Mouse (Mus musculus) layer of hippocampus, postnatal 14 days (tissue): Measurements from ENCODE around the gene Hbb-y. TPM values are rescaled to one million over a fixed set of nuclear protein-coding genes. Genes with fewer than 3 reads are reported as not detected.
"Not testable (repeated sequence)": the region's sequence is repeated elsewhere in the genome, so short reads cannot be mapped to it uniquely, and the experiment has no call there.

Experiments used
- DNase-seq, 2 experiments: peaks; one replicate each; pipeline ENCODE4 v3.0.0; 2021 to 2022; ENCODE audit warnings: low spot score in 2 of 2, mixed read lengths in 1 of 2
- long read RNA-seq, 2 experiments: library from polyadenylated mRNA; stranded (forward); transcript quantifications; one replicate each; pipeline ENCODE4 v2.0.0; 2021
- total RNA-seq, 2 experiments: library from RNA; stranded (reverse); gene quantifications; 2 replicates each; pipeline ENCODE4 v1.2.3; 2021

Hbb-y gene
- total RNA-seq, result not detected
- long read RNA-seq, experiment 1, result 0 reads
- long read RNA-seq, experiment 2, result 0 reads

DNA sequence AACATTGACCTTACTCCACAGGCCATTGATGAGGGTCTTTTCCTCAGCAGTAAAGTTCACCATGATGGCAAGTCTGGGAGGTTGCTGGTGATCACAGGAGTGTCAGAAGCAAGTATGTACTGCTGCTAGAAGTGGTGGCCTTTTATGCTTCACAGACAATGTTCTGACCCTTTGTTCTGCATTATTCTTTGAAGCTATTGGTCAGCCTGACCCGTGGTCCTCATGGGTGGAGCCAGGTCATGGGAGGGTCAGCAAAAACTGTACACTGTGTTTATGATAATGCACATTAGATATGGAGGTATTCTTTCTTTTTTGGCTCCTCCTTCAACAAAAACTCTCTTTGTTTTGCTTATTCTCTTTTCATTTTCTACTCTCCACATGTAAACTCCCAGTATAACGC lies at the start of gene Hbb-y:
Gene Hbb-y (minus strand): TSS at position 127 of the 400 bp plus-strand sequence.
- no peak for DNase-seq

DNA sequence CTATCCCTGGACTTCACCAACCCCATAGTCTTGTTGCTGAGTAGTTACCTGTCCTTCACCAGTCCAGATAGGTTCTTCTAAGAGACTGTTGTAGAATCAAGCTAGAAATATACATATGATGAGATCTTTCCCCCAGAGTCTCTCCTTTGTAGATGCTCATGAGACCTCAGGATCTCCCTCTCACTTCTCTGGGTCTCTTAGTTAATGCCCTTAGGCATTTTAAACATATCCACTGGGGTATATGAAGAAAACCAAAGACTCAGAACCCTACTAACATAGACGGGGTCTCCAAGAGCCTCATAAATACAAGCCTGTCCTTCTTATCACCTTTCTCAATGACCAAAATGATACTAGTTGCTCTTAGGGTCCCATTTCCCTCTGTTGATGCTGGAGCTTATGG lies 41.4 kb upstream of the Hbb-y start, which contains the start of gene Olfr64:
Gene Olfr64 (minus strand): TSS at position 101 of the 400 bp plus-strand sequence.
- no peak for DNase-seq

- DNase-seq, result no peak
Measured at GRCm38 (mm10) chr7:103886152-103886551, 33.1 kb upstream of the Hbb-y start, which contains the start of gene Olfr66. Olfr66 (minus strand) TSS chr7:103886252.

DNA sequence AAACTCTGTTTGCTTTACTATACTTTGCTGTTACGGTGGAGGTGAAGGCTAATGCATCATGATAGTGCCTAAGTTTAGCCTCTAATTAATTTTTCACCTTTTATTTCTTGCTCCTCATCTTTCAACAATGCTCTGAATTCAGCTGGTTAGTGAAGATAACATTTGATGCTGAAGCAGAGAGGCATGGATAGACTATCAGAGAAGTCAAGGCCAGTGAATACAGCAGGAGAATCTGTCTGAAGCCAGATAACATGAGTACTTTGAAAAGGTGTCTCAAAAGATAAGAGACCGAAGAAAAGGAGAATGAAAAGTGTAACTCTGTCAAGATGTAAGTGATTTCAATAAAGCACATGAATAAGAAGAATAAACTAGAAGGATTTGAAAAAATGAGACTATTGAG lies 24.1 kb upstream of the Hbb-y start:
- DNase-seq, result no peak

- DNase-seq, result no peak
Measured at GRCm38 (mm10) chr7:103874451-103874850, 21.4 kb upstream of the Hbb-y start.

DNA sequence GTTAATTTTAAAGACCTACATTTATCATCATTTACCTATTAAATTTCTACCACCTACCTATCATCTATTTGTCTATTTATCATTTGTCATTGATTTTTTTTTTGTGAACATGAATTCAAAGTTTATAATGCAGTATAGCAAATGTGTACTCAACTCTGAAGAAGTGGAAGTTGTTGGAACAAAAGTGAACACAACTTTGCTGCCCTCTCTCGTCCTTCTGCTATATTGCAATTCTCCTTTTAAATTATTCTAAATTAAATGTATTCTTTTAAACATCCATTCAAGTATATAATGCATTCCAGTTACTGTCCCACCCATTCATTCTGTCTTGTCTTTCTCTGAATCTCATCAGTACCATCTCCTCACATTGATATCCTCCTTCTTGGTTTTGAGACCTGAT lies 20.0 kb upstream of the Hbb-y start:
- peak in 1 of 2 experiments; percentile 15 for DNase-seq

DNA sequence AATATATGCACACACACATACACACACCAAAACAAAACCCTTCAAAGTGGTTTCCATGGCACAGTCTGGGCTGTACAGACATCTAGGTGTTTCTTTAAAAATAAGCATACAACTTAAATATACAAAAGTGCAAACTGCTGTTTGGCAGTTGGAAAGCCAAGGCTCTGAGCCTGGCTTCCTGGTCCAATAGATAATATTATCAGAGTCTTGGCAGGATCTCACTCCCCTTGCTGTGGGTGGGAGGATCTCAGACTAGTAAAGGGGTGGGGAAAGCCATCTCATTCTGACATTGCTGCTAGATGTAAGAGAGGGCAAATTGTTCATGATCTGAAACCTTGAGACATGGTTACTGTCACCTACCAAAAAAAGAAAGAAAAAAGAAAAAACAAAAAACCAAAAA lies 17.7 kb upstream of the Hbb-y start:
- DNase-seq, result no peak

DNA sequence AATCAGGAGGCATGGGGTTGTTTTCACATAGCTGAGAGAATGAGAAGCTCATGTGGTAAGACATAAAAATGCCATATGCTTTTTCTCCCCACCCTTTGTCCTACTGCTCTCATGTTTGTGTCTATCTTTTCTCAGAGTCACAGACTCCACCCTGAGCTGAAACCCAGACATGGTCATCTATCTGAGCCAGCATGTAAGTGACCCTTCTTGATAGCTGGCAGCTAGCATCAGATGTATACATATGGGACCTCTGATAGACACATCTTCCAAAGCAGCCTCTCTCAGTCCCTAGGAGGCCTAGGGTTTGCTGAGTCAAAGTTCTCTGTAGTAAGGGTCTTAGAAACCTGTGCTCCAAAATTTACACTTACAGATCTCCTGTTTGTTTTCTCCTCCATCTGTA lies 12.7 kb upstream of the Hbb-y start:
- no peak for DNase-seq

DNA sequence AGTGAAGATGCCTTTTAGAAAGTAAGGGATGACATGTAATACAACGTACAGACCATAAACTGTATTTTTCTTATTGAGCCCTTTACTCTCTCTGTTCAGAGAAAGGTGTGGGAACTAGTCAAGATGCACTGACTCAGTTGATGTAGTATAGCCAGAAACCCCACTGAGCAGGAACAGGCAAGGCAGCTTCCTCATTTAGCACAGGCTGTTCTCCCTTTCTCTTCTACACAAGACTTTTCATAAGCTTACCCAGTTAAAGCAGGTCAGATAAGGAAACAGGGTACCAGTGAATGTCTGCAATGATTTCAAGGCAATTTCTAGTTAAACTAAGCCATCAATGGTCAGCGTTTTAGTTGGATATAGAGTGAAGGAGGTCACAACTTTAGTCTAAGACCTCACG lies 8.5 kb upstream of the Hbb-y start:
- no peak for DNase-seq

GRCm38 (mm10) chr7:103860855-103861254 lies 7.8 kb upstream of the Hbb-y start:
- no peak for DNase-seq

DNA sequence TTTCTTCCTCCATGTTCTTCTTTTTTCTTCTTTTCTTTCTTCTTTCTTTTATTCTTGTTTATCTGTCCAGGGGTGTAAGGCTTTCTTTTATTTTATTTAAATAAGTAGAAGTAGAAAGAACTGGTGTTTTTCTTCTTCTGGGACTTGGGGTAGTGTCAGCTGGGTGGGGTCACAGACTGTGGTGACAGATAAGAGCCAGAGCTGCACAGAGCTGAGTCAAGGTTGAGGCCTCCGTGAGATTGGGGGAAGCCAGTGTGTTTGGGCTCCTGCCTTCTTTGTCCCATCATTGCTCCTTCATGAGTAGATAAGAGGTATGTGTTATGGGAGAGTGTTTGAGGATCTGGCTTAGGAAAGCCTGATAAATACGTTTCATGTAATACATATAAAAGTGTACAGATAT lies 6.1 kb upstream of the Hbb-y start:
- no peak for DNase-seq

DNA sequence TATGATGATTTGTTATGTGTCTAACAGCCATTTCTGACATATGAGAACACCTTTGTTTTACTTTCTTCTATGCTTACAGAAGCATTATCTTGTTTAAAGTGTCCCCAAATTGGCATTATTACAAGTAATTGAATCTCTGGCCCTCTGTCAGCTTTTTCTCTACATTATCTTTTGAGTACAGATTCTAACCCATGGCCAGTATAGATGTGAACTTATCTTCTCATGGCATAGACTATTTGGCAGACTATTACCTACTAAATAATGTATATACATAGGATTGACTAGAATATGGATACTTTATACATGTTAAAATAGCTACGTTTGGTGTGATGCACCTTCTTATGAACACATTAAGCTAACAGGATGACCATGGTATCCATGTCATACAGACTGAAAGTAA lies 1.7 kb upstream of the Hbb-y start:
- no peak for DNase-seq

DNA sequence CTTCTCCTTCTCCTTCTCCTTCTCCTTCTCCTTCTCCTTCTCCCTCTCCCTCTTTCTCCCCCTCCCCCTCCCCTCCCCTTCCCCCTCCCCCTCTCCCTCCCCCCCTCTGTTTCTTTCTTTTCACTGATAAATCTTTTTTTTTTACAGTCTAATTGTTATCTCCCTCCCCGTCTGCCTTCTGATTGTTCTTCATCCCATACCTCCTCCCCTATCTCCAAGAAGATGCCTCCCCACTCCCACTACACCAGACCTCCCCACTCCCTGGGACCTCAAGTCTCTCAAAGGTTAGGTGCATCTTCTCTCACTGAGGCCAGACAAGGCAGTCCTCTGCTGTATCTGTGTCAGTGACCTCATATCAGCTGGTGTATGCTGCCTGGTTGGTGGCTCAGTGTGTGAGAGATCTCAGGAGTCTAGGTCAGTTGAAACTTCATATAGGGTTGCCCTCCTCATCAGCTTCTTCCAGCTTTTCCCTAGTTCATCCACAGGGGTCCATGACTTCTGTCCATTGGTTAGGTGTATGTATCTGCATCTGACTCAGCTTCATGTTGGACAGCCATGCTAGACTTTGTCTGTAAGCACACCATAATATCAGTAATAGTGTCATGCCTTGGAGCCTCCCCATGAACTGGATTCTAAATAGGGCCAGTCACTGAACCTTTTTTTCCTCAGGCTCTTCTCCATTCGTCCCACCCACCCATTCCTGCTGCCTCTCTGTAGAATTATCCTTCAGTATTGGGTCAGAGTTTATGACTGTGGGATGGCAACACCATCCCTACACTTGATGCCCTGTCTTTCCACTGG lies 8.3 kb downstream of the Hbb-y start:
- DNase-seq, result no peak

GRCm38 (mm10) chr7:103843034-103843433 lies 10.0 kb downstream of the Hbb-y start, which contains the start of gene Hbb-bh1:
Hbb-bh1 (minus strand) TSS chr7:103843164.
- DNase-seq, result no peak

GRCm38 (mm10) chr7:103840268-103840667 lies 12.7 kb downstream of the Hbb-y start, which contains the start of gene Hbb-bh2:
Hbb-bh2 (minus strand) TSS chr7:103840520.
- no peak for DNase-seq

GRCm38 (mm10) chr7:103827808-103828207 lies 25.2 kb downstream of the Hbb-y start, which contains the start of gene Hbb-bs:
Hbb-bs (minus strand) TSS chr7:103828096.
- DNase-seq, result no peak

GRCm38 (mm10) chr7:103827139-103827538 lies 25.9 kb downstream of the Hbb-y start:
- DNase-seq, result not testable (repeated sequence)

- peak; percentile 3 to 5 for DNase-seq
Measured at GRCm38 (mm10) chr7:103826255-103826887, 26.6 kb downstream of the Hbb-y start.

DNA sequence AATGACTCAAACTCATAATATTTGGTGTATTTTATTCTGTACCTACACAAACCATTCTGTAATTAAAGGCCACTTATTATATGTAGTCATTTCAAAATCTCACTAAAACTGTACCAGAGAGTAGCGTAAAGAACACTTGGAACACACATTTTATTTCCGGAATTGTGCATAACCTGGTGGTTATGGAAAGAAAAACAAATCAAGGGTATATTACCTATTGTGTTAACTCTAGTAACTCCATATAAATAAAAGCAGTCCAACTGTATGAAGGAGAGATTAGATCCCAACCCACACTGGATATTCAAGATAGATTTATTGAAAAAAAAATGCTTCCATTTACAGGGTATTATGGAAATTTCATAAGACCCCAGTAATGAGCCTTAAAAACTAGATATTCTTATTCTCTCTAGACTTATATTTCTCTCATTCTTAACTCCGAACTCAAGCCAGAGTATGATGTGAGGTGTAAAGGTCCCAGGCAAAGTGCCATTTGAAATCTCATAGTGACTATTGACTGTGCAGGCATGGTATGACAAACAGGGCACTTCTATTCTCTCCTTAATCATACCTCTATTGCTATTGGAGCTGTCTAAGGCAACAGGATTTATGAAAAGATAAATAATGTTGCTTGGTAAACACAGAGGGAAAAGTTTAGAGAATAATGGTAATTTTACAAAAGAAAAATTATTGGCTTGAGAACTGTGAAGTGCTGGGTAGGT lies 27.3 kb downstream of the Hbb-y start:
- DNase-seq, result no peak

DNA sequence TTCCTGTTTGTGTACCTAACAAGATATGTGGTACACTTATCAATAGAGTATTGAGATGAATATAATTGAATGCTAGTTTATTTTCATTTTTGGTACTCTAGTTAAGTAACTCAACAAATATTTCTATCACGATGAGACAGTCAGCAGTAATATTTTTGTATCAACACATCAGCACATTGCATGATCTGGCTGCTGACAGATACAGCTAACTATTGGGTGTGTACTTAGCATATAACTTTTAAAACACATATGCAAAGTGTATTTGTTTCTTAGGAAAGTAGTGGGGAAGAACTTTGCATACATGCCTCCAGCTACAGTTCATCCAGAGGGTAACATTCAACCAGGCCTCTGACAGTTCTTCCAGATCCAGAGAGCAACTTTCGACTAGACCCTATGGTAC lies 28.4 kb downstream of the Hbb-y start:
- no peak for DNase-seq

DNA sequence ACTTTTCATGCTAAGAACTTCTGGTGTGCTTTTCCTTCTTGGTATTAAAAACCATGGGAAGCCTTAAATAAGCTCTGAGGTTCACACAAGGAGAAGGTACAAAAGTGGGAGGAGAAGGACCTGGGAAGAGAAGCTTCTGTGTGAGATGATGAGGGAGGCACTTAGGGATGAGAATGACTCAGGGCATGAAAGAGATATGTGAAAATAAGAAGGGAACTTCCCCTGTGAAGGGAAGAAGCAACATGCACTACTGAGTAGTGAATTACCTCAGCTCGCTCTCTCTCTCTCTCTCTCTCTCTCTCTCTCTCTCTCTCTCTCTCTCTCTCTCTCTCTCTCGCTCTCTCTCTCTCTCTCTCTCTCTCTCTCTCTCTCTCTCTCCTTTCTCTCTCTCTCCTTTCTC lies 37.9 kb downstream of the Hbb-y start:
- not testable (repeated sequence) for DNase-seq

- no peak for DNase-seq
Measured at GRCm38 (mm10) chr7:103813766-103814165, 39.2 kb downstream of the Hbb-y start, which contains the start of gene Hbb-bt. Hbb-bt (minus strand) TSS chr7:103813996.
